Mouse (Mus musculus) cerebellum, postnatal 4 days (tissue): ENCODE results near the gene Rbfox2.
A peak's percentile ranks its signal among the peaks of the same experiment; 100 is the strongest.

Experiments
- DNase-seq, 2 experiments: peaks; one replicate each; pipeline ENCODE4 v3.0.0; 2022; ENCODE audit warnings: low spot score in 2 of 2, mixed read lengths in 1 of 2

The Rbfox2 gene

GRCm38 (mm10) chr15:77196827-77197226 lies 110.0 kb downstream of the Rbfox2 start:
- DNase-seq: peak in 1 of 2 experiments; percentile 14

DNA sequence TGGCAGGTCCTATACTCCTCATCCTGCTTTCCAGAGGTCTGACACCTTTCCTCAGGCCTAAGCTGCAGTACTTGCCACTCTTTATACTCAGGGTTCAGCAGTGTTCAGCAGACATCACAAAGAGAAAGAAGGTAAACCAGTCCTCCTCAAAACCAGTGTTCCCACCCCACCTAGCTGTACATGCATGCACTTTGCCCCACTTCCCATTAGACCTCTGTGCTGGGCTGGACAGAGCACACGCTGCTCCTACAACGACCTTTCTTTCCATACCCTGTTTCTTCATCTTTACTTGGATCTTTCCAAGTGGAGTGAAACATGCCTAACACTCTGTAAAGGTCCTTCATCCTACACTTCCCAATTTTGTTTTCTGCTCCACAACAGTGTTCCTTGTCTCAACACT lies 110.8 kb downstream of the Rbfox2 start:
- DNase-seq: no peak

DNA sequence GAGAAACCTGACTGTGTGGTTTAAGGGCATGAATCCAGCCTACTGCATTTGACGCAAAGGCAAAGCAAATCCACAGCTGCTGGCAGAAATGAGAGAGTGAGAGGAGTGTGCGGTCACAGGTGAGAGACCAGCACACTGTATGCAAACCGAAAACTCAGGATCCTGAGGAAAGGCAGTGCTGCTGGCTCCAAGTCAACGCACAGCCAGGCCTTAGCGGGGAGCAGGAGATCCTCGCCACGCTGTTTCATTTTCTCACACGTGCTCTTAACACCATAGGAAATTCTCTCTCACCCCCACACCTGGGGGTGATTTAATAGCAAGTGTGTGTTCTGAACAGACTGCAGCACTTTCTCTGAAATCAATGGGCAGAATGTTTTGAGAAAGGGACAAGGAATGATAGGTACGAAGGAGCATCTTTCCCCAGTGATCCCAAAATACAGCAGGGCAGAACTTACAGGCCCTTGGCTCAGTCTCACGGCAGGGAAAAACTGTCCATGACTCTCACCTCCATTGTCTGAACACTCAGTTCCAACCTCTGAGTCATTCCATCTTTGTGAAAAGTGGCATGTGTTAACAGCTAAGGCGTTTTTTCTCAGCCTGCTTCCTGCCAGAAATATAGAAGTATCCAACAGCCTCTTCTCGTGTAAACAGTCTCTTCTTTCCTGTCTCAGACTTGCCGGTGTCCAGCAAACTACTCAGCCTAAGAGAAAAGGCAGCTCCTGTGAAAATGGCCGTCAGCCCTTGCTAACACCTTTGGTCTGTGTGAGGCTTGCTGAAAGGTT lies 114.5 kb downstream of the Rbfox2 start:
- DNase-seq: no peak

- DNase-seq: no peak
Measured at GRCm38 (mm10) chr15:77186096-77186495, 120.7 kb downstream of the Rbfox2 start.

- DNase-seq: no peak
Measured at GRCm38 (mm10) chr15:77185614-77186013, 121.2 kb downstream of the Rbfox2 start.

GRCm38 (mm10) chr15:77182800-77183199 lies 124.0 kb downstream of the Rbfox2 start:
- DNase-seq: no peak

GRCm38 (mm10) chr15:77174018-77174417 lies 132.8 kb downstream of the Rbfox2 start:
- no peak for DNase-seq

- no peak for DNase-seq
Measured at GRCm38 (mm10) chr15:77172414-77172813, 134.4 kb downstream of the Rbfox2 start.

- DNase-seq: no peak
Measured at GRCm38 (mm10) chr15:77168781-77169180, 138.0 kb downstream of the Rbfox2 start.

DNA sequence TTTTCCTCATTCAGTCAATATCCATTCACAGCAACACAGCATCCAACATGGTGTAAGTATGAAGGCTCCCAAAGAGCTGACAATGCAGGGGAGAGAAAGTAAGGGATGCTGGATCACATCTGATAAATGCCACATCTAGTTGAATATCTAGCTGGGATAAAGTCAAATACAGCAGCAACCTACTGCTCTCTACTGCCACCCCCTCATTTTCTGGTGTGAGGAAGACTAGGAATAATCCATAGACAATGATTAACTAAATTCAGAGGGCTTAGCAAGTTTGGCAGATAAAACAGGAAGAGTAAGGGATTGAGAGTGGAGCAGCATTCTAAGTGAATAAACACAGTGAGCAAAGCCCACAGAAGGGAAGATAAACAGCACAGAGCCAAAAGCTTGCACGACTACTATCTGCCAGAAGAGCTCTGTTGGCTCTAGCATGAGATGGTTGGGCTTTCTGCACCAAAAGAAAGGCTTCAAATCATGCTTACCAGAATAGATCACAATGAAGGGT lies 140.5 kb downstream of the Rbfox2 start:
- no peak for DNase-seq

- no peak for DNase-seq
Measured at GRCm38 (mm10) chr15:77163336-77163735, 143.5 kb downstream of the Rbfox2 start.

DNA sequence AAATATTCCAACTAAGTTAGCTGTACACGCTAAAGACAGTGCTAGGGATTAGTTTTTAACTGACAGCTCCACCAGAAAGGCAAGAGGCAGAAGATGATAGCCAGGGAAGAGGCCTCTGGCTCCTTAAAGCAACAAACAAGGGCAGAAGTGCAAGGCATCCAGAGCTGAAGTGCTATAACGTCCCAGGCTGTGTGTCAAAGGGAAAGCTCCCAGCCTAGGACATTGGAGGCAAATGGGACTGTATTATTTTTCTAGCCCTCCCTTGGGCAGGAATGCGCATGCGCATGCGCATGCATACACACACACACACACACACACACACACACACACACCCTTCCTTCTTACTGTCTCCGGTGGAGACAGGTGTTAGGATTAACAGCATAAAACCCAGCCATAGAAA lies 143.9 kb downstream of the Rbfox2 start:
- DNase-seq: no peak

GRCm38 (mm10) chr15:77161382-77161781 lies 145.4 kb downstream of the Rbfox2 start:
- DNase-seq: no peak

- DNase-seq: no peak
Measured at GRCm38 (mm10) chr15:77160848-77161247, 146.0 kb downstream of the Rbfox2 start.

GRCm38 (mm10) chr15:77156525-77156924 lies 150.3 kb downstream of the Rbfox2 start:
- peak in 1 of 2 experiments; percentile 68 for DNase-seq

DNA sequence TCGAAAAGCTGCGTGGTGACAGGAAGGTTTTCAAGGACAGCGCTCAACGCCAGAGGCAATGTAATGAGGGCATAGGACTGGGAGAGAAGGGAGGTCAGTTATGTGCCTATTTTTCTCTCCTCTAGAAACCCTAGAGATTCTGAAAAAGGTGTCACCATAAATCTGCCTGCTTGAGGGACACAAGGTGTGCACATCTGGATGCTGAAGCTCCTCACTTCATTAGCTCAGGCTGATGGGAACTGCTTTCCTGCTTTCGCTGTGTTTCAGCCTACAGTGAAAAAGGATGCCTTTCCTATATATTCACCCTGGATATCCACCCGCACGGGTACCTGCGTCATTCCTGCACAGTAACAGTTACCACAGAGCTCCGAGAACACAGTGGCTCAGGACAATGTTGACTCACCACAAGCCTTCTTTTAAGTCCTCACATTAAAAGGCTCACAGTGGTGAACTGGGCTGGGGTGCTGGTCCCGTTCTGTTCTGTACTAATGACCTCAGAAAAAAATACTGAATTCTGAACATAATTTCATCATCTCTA lies 152.5 kb downstream of the Rbfox2 start:
- DNase-seq: no peak

- peak; percentile 44 to 71 for DNase-seq
Measured at GRCm38 (mm10) chr15:77153625-77154024, 153.2 kb downstream of the Rbfox2 start.

- no peak for DNase-seq
Measured at GRCm38 (mm10) chr15:77153088-77153546, 153.7 kb downstream of the Rbfox2 start.

DNA sequence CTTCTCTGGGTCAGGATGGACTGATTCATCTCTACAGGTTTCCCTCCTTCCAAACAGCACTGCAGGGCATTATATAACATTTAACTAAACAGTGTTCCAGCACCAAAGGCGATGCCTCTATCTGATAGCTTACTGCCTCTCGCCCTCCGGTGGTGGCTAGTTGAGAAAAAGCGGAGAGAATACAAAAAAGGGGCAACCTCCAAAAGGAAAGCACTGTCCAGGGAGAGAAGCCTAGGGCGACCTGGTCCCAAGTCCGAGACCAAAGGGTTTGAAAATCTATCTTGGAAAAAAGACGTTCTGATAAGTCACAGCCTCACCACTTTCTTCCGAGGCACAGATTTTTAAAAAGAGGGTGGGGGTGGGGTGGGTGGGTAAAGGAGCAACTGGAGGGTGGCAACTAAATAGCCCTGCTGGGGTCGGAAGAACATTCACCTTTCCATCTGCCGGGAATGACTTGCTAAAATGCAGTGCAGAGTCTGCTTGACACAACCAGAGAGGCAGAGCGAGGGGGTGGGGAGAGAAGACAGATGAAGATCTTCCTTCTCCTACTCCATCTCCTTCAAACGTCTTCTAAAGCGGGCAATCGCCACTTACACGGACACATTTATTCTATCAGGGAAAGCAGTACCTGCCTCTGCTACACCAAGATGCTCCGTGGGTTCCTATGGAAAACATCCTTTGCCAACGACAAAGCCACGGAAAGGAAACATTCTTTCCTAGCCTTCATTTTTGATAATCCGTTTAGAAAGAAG lies 154.3 kb downstream of the Rbfox2 start:
- DNase-seq: peak in 1 of 2 experiments; percentile 27

DNA sequence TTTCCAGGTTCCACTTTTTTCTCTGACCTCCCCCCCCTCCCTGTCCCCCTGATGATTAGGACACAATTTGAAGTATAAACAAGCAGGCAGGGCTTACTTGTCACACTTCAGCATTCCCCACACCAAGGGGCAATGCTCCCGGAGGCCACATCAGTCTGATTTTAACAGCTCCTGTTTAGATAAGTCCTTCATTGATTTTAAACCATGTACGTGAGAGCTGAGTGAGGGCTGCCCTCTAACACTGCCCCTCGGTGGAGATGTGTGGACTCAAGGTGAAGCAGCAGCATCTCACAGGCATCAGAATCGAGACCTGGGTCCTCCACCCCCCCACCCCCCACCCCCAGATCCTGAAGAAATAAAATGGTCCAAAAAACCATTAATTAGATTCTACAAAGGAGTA lies 155.0 kb downstream of the Rbfox2 start:
- DNase-seq: no peak

GRCm38 (mm10) chr15:77151178-77151577 lies 155.6 kb downstream of the Rbfox2 start:
- DNase-seq: no peak

DNA sequence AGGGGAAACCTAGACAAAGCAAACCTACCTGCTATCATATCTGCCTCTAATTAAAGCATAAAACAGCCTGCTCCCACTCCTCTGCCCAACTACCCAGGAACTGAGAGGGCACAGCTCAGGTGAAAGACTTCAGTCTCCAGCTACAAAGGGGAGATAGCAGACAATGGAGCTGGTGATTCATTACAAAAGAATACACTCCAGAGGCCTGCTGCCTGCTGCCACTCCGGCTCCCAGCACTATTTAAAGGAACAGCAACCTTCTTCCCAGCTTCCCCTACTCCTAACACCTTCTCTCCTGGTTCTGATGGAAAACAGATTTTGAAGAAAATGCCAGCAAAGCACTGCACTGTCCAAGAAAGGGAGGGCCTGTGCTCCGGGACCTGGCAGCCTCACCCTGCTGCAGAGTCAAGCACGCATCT lies 156.4 kb downstream of the Rbfox2 start:
- no peak for DNase-seq
